Mouse (Mus musculus): ENCODE data around the gene Phactr2. TPM values are rescaled to one million over a fixed set of nuclear protein-coding genes. Genes with fewer than 3 reads are reported as not detected.
"Not testable (repeated sequence)": the region's sequence is repeated elsewhere in the genome, so short reads cannot be mapped to it uniquely, and the experiment has no call there.

Gene Phactr2
- total RNA-seq (2022) = 10 to 100 TPM; 14.0 to 17.5 (median 16.3) TPM

GRCm38 (mm10) chr10:13473833-13474567 is at the start of gene Phactr2:
TSS of gene Phactr2 (minus strand) at chr10:13474412.
- no peak for DNase-seq (ENCODE audit: low spot score in 2 of 2)

- no peak for DNase-seq (ENCODE audit: low spot score in 2 of 2)
These were observed 47.6 kb upstream of the Phactr2 start for GRCm38 (mm10) chr10:13521857-13522256.

GRCm38 (mm10) chr10:13502371-13502770 is 28.2 kb upstream of the Phactr2 start:
- DNase-seq (ENCODE audit: low spot score in 2 of 2) = no peak

GRCm38 (mm10) chr10:13501533-13501932 is 27.3 kb upstream of the Phactr2 start:
- DNase-seq (ENCODE audit: low spot score in 2 of 2) = not testable (repeated sequence)

GRCm38 (mm10) chr10:13500938-13501496 is 26.8 kb upstream of the Phactr2 start:
- peak; percentile 65 to 83 for DNase-seq (ENCODE audit: low spot score in 2 of 2)

GRCm38 (mm10) chr10:13500473-13500872 is 26.3 kb upstream of the Phactr2 start:
- no peak for DNase-seq (ENCODE audit: low spot score in 2 of 2)

GRCm38 (mm10) chr10:13499331-13499730 is 25.1 kb upstream of the Phactr2 start, which contains the start of gene Fuca2:
TSS of gene Fuca2 (plus strand) at chr10:13499540.
- DNase-seq (ENCODE audit: low spot score in 2 of 2) = no peak

GRCm38 (mm10) chr10:13496315-13496714 is 22.1 kb upstream of the Phactr2 start:
- DNase-seq (ENCODE audit: low spot score in 2 of 2) = no peak

GRCm38 (mm10) chr10:13493978-13494686 is 19.9 kb upstream of the Phactr2 start:
- no peak for DNase-seq (ENCODE audit: low spot score in 2 of 2)

GRCm38 (mm10) chr10:13489671-13490070 is 15.5 kb upstream of the Phactr2 start:
- no peak for DNase-seq (ENCODE audit: low spot score in 2 of 2)

GRCm38 (mm10) chr10:13485958-13486357 is 11.7 kb upstream of the Phactr2 start:
- DNase-seq (ENCODE audit: low spot score in 2 of 2) = no peak

- DNase-seq (ENCODE audit: low spot score in 2 of 2) = no peak
These were observed 5.1 kb upstream of the Phactr2 start for GRCm38 (mm10) chr10:13479341-13479740.

GRCm38 (mm10) chr10:13475121-13475520 is 909 bp upstream of the Phactr2 start:
- no peak for DNase-seq (ENCODE audit: low spot score in 2 of 2)

- no peak for DNase-seq (ENCODE audit: low spot score in 2 of 2)
These were observed 350 bp upstream of the Phactr2 start for GRCm38 (mm10) chr10:13474568-13474955.

- DNase-seq (ENCODE audit: low spot score in 2 of 2) = no peak
These were observed 852 bp downstream of the Phactr2 start for GRCm38 (mm10) chr10:13473287-13473832.

GRCm38 (mm10) chr10:13470236-13470635 is 4.0 kb downstream of the Phactr2 start:
- DNase-seq (ENCODE audit: low spot score in 2 of 2) = no peak

GRCm38 (mm10) chr10:13468025-13468529 is 6.1 kb downstream of the Phactr2 start:
- not testable (repeated sequence) for DNase-seq (ENCODE audit: low spot score in 2 of 2)

- DNase-seq (ENCODE audit: low spot score in 2 of 2) = no peak
These were observed 7.3 kb downstream of the Phactr2 start for GRCm38 (mm10) chr10:13466925-13467324.

GRCm38 (mm10) chr10:13464295-13464694 is 9.9 kb downstream of the Phactr2 start:
- not testable (repeated sequence) for DNase-seq (ENCODE audit: low spot score in 2 of 2)

- no peak for DNase-seq (ENCODE audit: low spot score in 2 of 2)
These were observed 20.8 kb downstream of the Phactr2 start for GRCm38 (mm10) chr10:13453200-13453990.

- no peak for DNase-seq (ENCODE audit: low spot score in 2 of 2)
These were observed 22.6 kb downstream of the Phactr2 start for GRCm38 (mm10) chr10:13451640-13452039.
